Mouse (Mus musculus): ENCODE data around the gene Gins1. TPM values are rescaled to one million over a fixed set of nuclear protein-coding genes. Genes with fewer than 3 reads are reported as not detected.
"Not testable (repeated sequence)": the region's sequence is repeated elsewhere in the genome, so short reads cannot be mapped to it uniquely, and the experiment has no call there.

The Gins1 gene
- polyA plus RNA-seq, 1 experiment from 2014 or later = 74.6 TPM

DNA sequence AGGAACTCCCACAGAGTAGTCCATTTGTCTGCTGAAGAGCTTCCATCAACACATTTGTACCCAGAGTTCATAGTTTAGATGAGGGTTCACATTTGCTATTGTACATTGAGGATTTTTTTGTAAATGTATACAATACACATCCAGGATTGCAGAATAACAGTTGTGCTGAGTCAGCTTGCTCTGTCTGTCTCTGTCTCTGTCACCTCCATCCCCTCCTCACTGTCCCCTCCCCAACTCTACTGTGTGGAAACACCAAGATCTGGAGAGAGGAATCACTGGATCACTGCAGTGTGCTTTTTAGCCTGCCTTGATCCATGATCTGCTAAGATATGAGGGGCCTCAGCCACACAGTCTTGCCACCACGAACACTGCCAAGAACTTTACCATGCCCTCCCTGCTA lies 19.4 kb upstream of the Gins1 start:
- H3K4me2 ChIP-seq = no peak overlapping the region
- no peak for ATAC-seq (ENCODE audit: insufficient number of reproducible peaks, insufficient read depth, low FRiP score, low TSS enrichment, low read depth)
- H3K27me3 ChIP-seq = no peaks in the 10 kb centered on the region
- H3K9me3 ChIP-seq = no peaks in the 10 kb centered on the region
- H3K36me3 ChIP-seq = no peaks in the 10 kb centered on the region
- 95% methylated on average over 1 of the region's 1 CpGs for WGBS
- no peak overlapping the region for H3K4me3 ChIP-seq (replicated peaks)
- H3K9ac ChIP-seq (replicated peaks) = no peak overlapping the region
- no peak overlapping the region for H3K27ac ChIP-seq
- no peaks in the 10 kb centered on the region for H3K4me1 ChIP-seq (replicated peaks)

DNA sequence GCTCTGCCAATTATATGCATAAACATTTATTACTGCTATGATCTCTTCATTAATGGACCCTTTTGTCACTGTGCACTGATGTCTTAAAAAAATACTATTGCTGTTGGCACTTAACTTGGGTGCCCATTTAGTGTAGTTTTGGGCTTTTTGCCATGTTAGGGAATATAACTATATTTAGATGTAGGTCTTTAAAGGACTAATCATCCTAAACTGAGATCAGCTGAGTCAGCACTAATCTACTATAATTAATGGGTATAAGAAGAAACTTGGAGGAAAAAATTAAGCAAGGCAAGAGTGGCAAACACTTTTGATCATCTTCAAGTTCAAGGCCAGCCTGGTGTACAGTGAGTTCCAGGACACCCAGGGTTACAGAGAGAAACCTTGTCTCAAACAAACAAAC lies 18.9 kb upstream of the Gins1 start:
- H3K4me2 ChIP-seq = no peak overlapping the region
- no peak for ATAC-seq (ENCODE audit: insufficient number of reproducible peaks, insufficient read depth, low FRiP score, low TSS enrichment, low read depth)
- no peak overlapping the region for H3K9ac ChIP-seq (replicated peaks)
- H3K9me3 ChIP-seq = no peaks in the 10 kb centered on the region
- H3K27me3 ChIP-seq = no peaks in the 10 kb centered on the region
- no peak overlapping the region for H3K27ac ChIP-seq
- H3K4me3 ChIP-seq (replicated peaks) = no peak overlapping the region
- no peaks in the 10 kb centered on the region for H3K36me3 ChIP-seq
- no peaks in the 10 kb centered on the region for H3K4me1 ChIP-seq (replicated peaks)

DNA sequence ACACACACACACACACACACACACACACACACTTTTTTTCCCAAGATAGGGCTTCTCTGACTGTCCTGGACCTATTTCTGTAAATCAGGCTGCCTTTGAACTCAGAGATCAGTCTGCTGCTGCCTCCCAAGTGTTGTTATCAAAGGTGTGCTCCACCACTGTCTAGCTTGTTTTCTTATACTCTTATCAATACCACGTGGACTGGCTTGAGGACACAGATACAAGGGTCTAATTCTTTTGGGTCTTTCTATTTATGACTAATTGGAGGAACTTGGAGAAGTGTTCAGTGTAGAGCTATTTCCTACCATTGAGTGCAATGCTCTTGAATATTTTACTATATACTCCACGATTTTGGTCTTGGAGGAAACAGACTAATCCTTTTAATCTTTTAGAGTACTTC lies 17.8 kb upstream of the Gins1 start:
- 87% methylated on average over 2 of the region's 2 CpGs for WGBS
- no peaks in the 10 kb centered on the region for H3K27me3 ChIP-seq

DNA sequence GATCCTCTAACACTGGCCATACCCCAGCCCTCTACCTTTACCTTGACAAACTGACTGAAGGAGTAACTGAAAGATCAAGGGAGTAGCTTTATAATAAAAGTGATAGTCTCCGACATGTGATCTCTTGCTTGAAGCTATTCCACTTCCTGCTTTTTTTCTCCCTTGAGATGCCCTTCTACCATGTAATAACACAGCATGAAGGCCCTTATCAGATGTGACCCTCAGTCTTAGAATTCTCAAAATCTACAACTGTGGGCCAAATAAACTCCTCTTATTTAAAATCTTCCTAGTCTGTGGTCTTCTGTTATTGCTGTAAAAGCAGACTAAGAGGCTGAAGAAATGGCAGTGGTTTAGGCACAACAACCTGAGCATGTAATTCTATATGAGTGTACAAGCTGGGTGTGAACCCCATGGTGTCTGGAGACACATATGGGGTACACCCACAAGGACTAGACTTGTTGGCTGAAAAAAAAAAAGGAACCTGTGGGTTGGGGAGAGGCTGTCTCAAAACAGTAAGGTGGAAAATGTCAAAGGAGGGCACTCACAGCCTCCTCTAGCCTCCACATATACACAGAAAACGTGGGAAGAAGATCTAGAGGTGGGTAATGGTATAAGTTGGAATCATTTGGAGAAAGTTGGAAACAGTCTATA lies 10.5 kb upstream of the Gins1 start:
- no peaks in the 10 kb centered on the region for H3K9me3 ChIP-seq
- H3K4me2 ChIP-seq = no peak overlapping the region
- peaks cover 7% of the 10 kb centered on the region; the same call in 1 of the 2 replicates for H3K4me1 ChIP-seq (replicated peaks)
- no peak overlapping the region for H3K4me3 ChIP-seq (replicated peaks)
- WGBS = 85% methylated on average over 2 of the region's 2 CpGs
- H3K9ac ChIP-seq (replicated peaks) = no peak overlapping the region
- ATAC-seq (ENCODE audit: insufficient number of reproducible peaks, insufficient read depth, low FRiP score, low TSS enrichment, low read depth) = no peak
- no peak overlapping the region for H3K27ac ChIP-seq
- no peaks in the 10 kb centered on the region for H3K27me3 ChIP-seq
- H3K36me3 ChIP-seq = no peaks in the 10 kb centered on the region

More for the DNA sequence above, 17.8 kb upstream of the Gins1 start:
- Histone ChIP-seq H3K4me1 (replicated peaks) (no peaks in the 10 kb centered on the region), H3K4me3 (replicated peaks) (no peak overlapping the region), H3K27ac (no peak overlapping the region), H3K4me2 (no peak overlapping the region), H3K9me3 (no peaks in the 10 kb centered on the region), H3K9ac (replicated peaks) (no peak overlapping the region), H3K36me3 (no peaks in the 10 kb centered on the region)
- ATAC-seq (ENCODE audit: insufficient number of reproducible peaks, insufficient read depth, low FRiP score, low TSS enrichment, low read depth) = no peak

DNA sequence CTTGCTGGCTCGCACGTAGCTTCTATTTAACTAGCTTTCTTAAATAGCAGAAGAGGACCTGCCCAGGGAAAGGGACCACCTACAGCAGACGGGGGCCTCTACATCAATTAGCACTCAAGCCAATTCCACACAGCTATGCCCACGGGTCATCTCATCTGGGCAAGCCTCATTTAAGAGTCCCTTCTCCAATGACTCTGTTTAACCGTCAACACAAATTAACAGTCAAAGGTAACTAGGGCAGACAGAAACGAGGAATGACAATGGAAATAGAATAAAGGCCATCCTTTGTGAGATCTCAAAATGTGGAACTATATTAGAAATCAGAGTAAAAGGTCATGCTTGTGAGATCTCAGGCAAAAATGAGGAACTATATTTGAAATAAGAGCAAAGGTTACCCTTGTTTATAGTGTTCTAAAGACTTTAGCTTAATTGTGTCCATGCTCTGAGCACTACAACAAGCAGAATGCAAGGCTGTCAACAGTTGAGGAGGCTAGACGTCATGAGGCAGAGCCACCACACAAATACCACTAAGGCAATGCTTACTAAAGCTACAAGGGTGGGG lies 9.4 kb upstream of the Gins1 start:
- Histone ChIP-seq H3K27ac (no peak overlapping the region), H3K4me3 (replicated peaks) (no peak overlapping the region), H3K4me1 (replicated peaks) (peaks cover 7% of the 10 kb centered on the region; the same call in 1 of the 2 replicates), H3K4me2 (no peak overlapping the region), H3K36me3 (peaks cover 5% of the 10 kb centered on the region; the same call in 1 of the 2 replicates), H3K9me3 (no peaks in the 10 kb centered on the region), H3K9ac (replicated peaks) (no peak overlapping the region), H3K27me3 (no peaks in the 10 kb centered on the region)
- 78% methylated on average over 7 of the region's 7 CpGs for WGBS
- ATAC-seq (ENCODE audit: insufficient number of reproducible peaks, insufficient read depth, low FRiP score, low TSS enrichment, low read depth) = no peak

DNA sequence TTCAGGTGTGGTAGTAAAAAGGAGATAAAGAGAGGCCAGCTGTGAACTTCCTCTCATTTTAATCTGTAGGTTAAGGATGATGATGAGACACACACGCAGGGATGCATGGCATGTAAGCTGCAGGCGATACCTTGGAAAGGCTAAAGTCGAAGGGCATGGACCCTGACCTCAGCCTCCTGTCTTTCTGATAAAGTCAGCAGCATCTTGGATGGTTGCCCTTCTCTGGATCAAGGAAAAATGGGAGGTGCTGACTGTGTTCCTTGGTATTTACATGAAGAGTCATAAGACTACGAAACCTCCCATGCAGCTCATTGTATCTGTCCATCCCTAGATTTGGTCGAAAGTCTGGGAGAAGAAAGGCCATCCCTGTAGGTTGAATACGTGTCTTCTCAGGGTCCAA lies 4.9 kb upstream of the Gins1 start:
- Histone ChIP-seq H3K27me3 (no peaks in the 10 kb centered on the region), H3K9ac (replicated peaks) (no peak overlapping the region), H3K9me3 (no peaks in the 10 kb centered on the region), H3K4me1 (replicated peaks) (peaks cover 25% of the 10 kb centered on the region), H3K4me3 (replicated peaks) (no peak overlapping the region), H3K4me2 (no peak overlapping the region), H3K27ac (no peak overlapping the region), H3K36me3 (peaks cover 5% of the 10 kb centered on the region; the same call in 1 of the 2 replicates)
- WGBS = 90% methylated on average over 6 of the region's 6 CpGs
- no peak for ATAC-seq (ENCODE audit: insufficient number of reproducible peaks, insufficient read depth, low FRiP score, low TSS enrichment, low read depth)

DNA sequence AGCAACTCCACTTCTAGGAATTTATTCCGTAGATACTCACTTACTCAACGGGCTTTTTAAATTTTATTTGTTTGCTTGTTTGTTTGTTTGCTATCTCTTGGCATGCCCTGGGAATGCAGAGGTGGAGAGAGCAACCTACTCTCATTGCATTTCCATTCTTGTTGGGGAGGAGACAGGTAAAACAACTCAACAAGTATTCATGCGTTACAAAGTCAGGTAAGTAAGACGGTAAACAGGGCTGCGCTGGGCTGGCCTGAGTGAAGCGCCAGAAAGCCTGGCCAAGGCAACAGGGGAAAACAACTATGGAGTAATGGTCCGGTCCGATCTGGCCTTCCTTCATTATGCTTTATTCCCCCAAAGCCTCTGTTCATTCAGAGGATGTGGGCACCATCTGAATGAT lies 2.9 kb upstream of the Gins1 start:
- Histone ChIP-seq H3K4me3 (replicated peaks) (no peak overlapping the region), H3K4me1 (replicated peaks) (peaks cover 25% of the 10 kb centered on the region), H3K27me3 (no peaks in the 10 kb centered on the region), H3K4me2 (peak overlapping the region; percentile 17; the same call in 1 of the 2 replicates), H3K27ac (no peak overlapping the region), H3K9ac (replicated peaks) (no peak overlapping the region), H3K36me3 (peaks cover 5% of the 10 kb centered on the region; the same call in 1 of the 2 replicates), H3K9me3 (no peaks in the 10 kb centered on the region)
- no peak for ATAC-seq (ENCODE audit: insufficient number of reproducible peaks, insufficient read depth, low FRiP score, low TSS enrichment, low read depth)
- 90% methylated on average over 8 of the region's 8 CpGs for WGBS

DNA sequence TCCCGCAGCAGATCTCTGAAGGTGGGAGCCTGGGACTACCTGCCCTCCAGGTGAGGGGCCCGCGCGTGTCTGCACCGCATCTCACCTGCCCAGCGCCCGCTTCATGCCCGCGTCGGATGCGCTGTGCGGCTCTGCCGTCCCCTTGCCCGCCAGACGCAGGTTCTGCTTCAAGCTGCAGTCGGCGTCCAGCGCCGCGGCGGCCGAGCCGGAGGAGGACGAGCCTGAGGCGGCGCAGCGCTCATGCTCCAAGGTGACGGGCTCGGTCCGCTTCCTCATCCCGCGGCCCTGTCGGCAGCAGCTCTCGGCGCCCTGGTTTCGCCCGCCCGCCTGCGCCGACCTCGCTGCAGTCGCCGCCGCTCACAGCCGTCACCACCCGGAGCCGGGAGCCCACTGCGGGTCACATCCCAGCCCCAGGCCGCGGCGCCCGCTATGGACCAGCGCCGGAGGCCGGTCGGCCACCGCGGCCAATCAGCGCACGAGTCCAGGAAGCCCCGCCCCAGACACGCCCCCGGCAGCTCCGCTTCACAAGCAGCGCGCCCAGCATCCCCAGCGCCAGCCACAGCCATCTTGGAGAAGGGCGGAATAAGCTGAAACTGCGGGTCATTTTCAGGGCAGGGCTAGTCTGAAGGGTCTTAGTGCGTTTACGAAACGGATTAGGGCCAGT lies 796 bp upstream of the Gins1 start, which contains the start of gene Abhd12:
Abhd12 (minus strand) TSS at position 470 of the 664 bp plus-strand sequence.
- WGBS = 0% methylated on average over 71 of the region's 72 CpGs
- Histone ChIP-seq H3K36me3 (peaks cover 5% of the 10 kb centered on the region; the same call in 1 of the 2 replicates), H3K4me1 (replicated peaks) (peaks cover 18% of the 10 kb centered on the region), H3K4me3 (replicated peaks) (peak within 1 kb of the TSS; percentile 91), H3K27ac (peak within 1 kb of the TSS; percentile 84), H3K9me3 (no peaks in the 10 kb centered on the region), H3K4me2 (peak within 1 kb of the TSS; percentile 92), H3K27me3 (no peaks in the 10 kb centered on the region), H3K9ac (replicated peaks) (peak within 1 kb of the TSS; percentile 87)
- peak; percentile 96 for ATAC-seq (ENCODE audit: insufficient number of reproducible peaks, insufficient read depth, low FRiP score, low TSS enrichment, low read depth)

DNA sequence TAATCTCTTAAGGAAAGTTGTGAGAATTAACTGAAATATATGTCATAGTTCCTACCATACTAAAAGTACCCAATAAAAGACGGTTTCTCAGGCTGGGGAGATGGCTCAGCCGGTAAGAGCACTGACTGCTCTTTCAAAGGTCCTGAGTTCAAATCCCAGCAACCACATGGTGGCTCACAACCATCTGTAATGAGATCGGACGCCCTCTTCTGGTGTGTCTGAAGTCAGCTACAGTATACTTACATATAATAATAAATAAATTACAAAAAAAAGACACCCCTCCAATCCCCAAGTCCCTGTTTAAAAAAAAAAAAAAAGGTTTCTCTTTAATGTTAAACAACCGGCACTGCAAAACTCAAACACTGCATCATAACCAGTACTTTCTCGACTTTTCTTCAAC lies 3.7 kb downstream of the Gins1 start:
- H3K27ac ChIP-seq; H3K9ac ChIP-seq (replicated peaks); H3K36me3 ChIP-seq; H3K27me3 ChIP-seq; ATAC-seq (ENCODE audit: insufficient number of reproducible peaks, insufficient read depth, low FRiP score, low TSS enrichment, low read depth); H3K9me3 ChIP-seq; H3K4me1 ChIP-seq (replicated peaks): not testable (repeated sequence)
- H3K4me2 ChIP-seq = peak overlapping the region; percentile 66
- WGBS = 51% methylated on average over 6 of the region's 6 CpGs
- H3K4me3 ChIP-seq (replicated peaks) = peak overlapping the region; percentile 59

DNA sequence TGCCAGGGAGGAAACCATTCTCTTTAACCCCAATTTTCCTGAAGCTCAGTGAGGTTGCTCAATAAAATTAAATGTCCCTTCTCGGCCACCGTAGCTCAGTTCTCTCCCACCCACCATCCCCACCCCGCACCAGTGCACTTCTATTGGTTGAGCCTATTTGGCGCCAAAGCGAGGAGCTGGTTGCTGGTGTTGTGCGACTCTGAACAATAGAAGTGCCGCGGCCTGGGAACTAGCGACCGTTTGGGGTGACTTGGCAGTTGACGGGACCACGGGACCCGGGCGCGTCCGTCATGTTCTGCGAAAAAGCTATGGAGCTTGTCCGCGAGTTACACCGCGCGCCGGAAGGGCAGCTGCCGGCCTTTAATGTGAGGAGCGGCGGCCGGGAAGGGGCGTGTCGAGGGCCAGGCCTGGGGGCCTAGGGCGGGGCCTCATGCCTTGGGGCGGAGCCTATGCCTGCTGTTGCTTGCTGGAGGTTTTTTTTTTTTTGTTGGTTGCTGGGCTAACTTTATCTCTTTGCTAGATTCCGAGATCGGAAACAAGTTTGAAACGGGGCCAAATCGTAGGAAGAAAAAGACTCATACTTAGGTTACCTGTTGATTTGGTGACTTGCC lies 4.3 kb downstream of the Gins1 start:
- H3K4me3 ChIP-seq (replicated peaks) = peak overlapping the region; percentile 59
- peak; percentile 93 for ATAC-seq (ENCODE audit: insufficient number of reproducible peaks, insufficient read depth, low FRiP score, low TSS enrichment, low read depth)
- H3K27ac ChIP-seq = peak overlapping the region; percentile 93
- no peaks in the 10 kb centered on the region for H3K27me3 ChIP-seq
- peak overlapping the region; percentile 69 for H3K9ac ChIP-seq (replicated peaks)
- WGBS = under 1% methylated on average over 35 of the region's 35 CpGs
- H3K36me3 ChIP-seq = peaks cover 13% of the 10 kb centered on the region; the same call in 1 of the 2 replicates
- peak overlapping the region; percentile 66 for H3K4me2 ChIP-seq
- H3K4me1 ChIP-seq (replicated peaks) = peaks cover 2% of the 10 kb centered on the region; the same call in 1 of the 2 replicates
- no peaks in the 10 kb centered on the region for H3K9me3 ChIP-seq

DNA sequence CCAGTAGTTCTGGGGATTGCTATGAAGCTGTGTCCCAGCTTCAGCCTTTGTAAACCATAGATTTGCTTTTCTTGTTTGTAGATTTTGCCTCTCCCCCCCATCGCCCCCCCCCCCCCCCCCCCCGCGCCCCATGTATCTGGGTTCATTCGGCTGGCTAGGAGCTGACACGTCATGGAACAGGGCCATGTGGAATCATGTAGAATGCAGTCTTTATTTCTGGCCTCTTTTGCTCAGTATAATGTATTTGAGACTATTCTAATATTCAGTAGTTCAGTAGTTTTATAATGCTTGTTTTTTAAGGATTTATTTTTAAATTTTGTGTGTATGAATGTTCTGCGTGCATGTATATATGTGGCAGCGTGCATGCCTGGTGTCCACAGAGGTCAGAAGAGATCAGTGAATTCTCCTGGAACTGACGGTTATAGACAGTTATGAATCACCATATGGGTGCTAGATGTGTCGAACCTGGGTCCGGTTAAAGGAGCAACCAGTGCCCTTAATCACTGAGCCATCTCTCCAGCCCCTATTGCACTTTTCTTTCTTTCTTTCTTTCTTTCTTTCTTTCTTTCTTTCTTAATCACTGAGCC lies 5.2 kb downstream of the Gins1 start:
- Histone ChIP-seq H3K27ac (peak overlapping the region; percentile 93; the same call in 1 of the 2 replicates), H3K4me1 (replicated peaks) (peaks cover 2% of the 10 kb centered on the region; the same call in 1 of the 2 replicates), H3K4me2 (peak overlapping the region; percentile 66), H3K36me3 (peaks cover 19% of the 10 kb centered on the region; the same call in 1 of the 2 replicates), H3K9ac (replicated peaks) (peak overlapping the region; percentile 69), H3K9me3 (no peaks in the 10 kb centered on the region), H3K4me3 (replicated peaks) (peak overlapping the region; percentile 59), H3K27me3 (no peaks in the 10 kb centered on the region)
- ATAC-seq (ENCODE audit: insufficient number of reproducible peaks, insufficient read depth, low FRiP score, low TSS enrichment, low read depth) = no peak
- WGBS = 45% methylated on average over 7 of the region's 10 CpGs

Measured in limb, embryonic 12.5 days (tissue).